Mouse (Mus musculus): ENCODE data around the gene Slc19a1. TPM values are rescaled to one million over a fixed set of nuclear protein-coding genes. Genes with fewer than 3 reads are reported as not detected.

Slc19a1 gene
- polyA plus RNA-seq, 1 experiment from 2014 or later = 37.9 TPM

- 95% methylated on average over 2 of the region's 2 CpGs for WGBS
- H3K27ac ChIP-seq (replicated peaks) = no peak overlapping the region
- no peak overlapping the region for H3K4me2 ChIP-seq
- no peak overlapping the region for H3K4me3 ChIP-seq (replicated peaks)
- peaks cover 4% of the 10 kb centered on the region; the same call in 1 of the 2 replicates for H3K4me1 ChIP-seq
- no peaks in the 10 kb centered on the region for H3K27me3 ChIP-seq (replicated peaks)
- no peak overlapping the region for H3K9ac ChIP-seq (replicated peaks)
- no peak for ATAC-seq (ENCODE audit: low FRiP score)
- no peaks in the 10 kb centered on the region for H3K9me3 ChIP-seq (replicated peaks)
- H3K36me3 ChIP-seq = no peaks in the 10 kb centered on the region
Measured at GRCm38 (mm10) chr10:77098619-77099018, 66.6 kb downstream of the Slc19a1 start.

DNA sequence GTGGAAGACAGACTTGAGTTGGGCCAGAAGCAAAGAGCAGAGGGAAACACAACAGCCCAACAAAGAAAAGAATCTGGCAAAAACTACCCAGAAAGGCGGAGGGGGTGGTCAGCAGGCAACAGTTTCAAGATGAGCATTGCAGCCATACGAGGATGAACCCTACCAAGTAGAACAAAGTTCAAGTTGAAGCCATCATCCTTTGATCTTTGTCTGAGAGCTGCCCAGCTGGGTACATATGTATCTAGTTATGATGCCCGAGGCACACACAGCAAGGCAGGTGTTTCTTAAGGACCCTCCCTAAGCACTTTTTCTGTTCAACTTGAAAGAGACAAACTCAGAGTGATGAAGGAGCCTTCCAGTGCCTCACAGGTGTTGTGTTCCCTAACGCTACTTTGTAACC lies 67.7 kb downstream of the Slc19a1 start:
- Histone ChIP-seq H3K4me3 (replicated peaks) (no peak overlapping the region), H3K27ac (replicated peaks) (no peak overlapping the region), H3K27me3 (replicated peaks) (no peaks in the 10 kb centered on the region), H3K4me1 (peaks cover 4% of the 10 kb centered on the region; the same call in 1 of the 2 replicates), H3K36me3 (no peaks in the 10 kb centered on the region), H3K9me3 (replicated peaks) (no peaks in the 10 kb centered on the region), H3K9ac (replicated peaks) (no peak overlapping the region), H3K4me2 (no peak overlapping the region)
- WGBS = 93% methylated on average over 4 of the region's 4 CpGs
- ATAC-seq (ENCODE audit: low FRiP score) = no peak

DNA sequence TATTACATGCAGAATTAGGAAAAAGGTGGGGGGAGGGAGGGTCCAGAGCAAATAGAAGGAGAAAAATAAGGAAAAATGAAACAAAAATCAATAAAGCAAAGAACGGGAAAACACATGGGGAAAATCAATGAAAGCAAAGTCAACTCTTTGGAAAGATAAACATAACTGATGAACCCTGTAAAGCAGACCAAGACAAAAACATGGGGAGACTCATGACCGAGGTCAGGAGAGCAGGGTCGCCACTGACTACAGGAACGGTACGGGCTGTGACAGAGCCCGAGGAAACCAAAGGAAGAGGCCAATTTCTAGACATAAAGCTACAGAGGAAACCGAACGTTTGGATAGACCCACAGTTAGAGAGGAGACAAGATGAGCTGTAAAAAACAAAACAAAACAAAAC lies 71.6 kb downstream of the Slc19a1 start:
- WGBS = 73% methylated on average over 8 of the region's 8 CpGs
- no peaks in the 10 kb centered on the region for H3K27me3 ChIP-seq (replicated peaks)
- no peaks in the 10 kb centered on the region for H3K36me3 ChIP-seq
- H3K4me2 ChIP-seq = no peak overlapping the region
- H3K9ac ChIP-seq (replicated peaks) = no peak overlapping the region
- H3K4me1 ChIP-seq = no peaks in the 10 kb centered on the region
- no peak overlapping the region for H3K4me3 ChIP-seq (replicated peaks)
- no peak for ATAC-seq (ENCODE audit: low FRiP score)
- H3K27ac ChIP-seq (replicated peaks) = no peak overlapping the region
- no peaks in the 10 kb centered on the region for H3K9me3 ChIP-seq (replicated peaks)

GRCm38 (mm10) chr10:77104327-77104726 lies 72.3 kb downstream of the Slc19a1 start:
- ATAC-seq (ENCODE audit: low FRiP score) = no peak
- Histone ChIP-seq H3K9ac (replicated peaks) (no peak overlapping the region), H3K4me1 (no peaks in the 10 kb centered on the region), H3K4me3 (replicated peaks) (no peak overlapping the region), H3K36me3 (no peaks in the 10 kb centered on the region), H3K27ac (replicated peaks) (no peak overlapping the region), H3K4me2 (no peak overlapping the region), H3K9me3 (replicated peaks) (no peaks in the 10 kb centered on the region), H3K27me3 (replicated peaks) (no peaks in the 10 kb centered on the region)

DNA sequence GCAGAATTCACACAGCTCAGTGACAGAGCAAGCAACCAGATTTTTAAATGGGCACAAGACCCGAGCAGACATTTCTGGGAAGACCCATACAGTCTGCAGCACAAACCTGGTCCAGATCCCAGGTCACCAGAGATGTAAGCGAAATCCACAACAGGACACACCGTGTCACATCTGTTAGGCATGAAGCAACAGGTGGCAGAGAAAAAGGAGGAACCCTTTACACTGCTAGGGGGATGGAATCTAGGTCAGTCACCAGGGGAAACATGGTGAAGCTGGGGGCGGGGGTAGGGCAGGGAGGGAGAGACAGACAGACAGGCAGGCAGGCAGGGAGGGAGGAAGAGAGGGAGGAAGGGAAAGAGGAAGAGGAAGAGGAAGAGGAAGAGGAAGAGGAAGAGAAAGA lies 76.1 kb downstream of the Slc19a1 start:
- Histone ChIP-seq H3K4me3 (replicated peaks) (no peak overlapping the region), H3K27me3 (replicated peaks) (no peaks in the 10 kb centered on the region), H3K9ac (replicated peaks) (no peak overlapping the region), H3K4me2 (no peak overlapping the region), H3K36me3 (no peaks in the 10 kb centered on the region), H3K27ac (replicated peaks) (no peak overlapping the region), H3K4me1 (no peaks in the 10 kb centered on the region), H3K9me3 (replicated peaks) (no peaks in the 10 kb centered on the region)
- ATAC-seq (ENCODE audit: low FRiP score) = no peak
- 98% methylated on average over 4 of the region's 4 CpGs for WGBS

DNA sequence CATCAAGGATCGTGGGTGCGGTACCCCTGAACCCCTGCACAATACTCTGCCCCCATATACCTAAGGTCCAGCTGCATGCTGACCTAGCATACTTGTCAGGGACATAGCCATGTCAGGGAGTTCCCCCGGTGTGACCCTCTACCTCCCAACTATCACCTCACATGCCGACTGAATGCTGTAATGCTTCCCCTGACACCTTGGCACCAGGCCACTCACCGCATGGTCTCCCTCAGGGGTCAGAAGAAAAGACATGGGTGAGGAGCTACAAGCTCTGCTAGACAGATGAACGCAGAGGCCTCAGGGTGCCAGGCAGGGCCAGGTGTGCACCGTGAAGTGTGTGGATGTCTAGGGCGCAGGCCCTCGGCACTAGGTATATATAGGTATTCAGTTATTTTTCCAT lies 78.0 kb downstream of the Slc19a1 start:
- Histone ChIP-seq H3K27ac (replicated peaks) (no peak overlapping the region), H3K4me1 (no peaks in the 10 kb centered on the region; the same call in 1 of the 2 replicates), H3K27me3 (replicated peaks) (no peaks in the 10 kb centered on the region), H3K4me2 (no peak overlapping the region), H3K4me3 (replicated peaks) (no peak overlapping the region), H3K36me3 (no peaks in the 10 kb centered on the region), H3K9me3 (replicated peaks) (no peaks in the 10 kb centered on the region), H3K9ac (replicated peaks) (no peak overlapping the region)
- no peak for ATAC-seq (ENCODE audit: low FRiP score)
- 88% methylated on average over 9 of the region's 9 CpGs for WGBS

Other genes starting within 250 kb of the Slc19a1 start
- 98.8 and 103 TPM in 2 replicates for gene Pcbp3, start 70.4 kb upstream of the Slc19a1 start, polyA plus RNA-seq (2015; fragmentation: Nextera tagmentation; extraction: Ambion mirVana)
- gene Col18a1, start 134.3 kb downstream of the Slc19a1 start, polyA plus RNA-seq (2015; fragmentation: Nextera tagmentation; extraction: Ambion mirVana) = 37.5 and 48.2 TPM in 2 replicates
- gene Pofut2, start 227.0 kb downstream of the Slc19a1 start, polyA plus RNA-seq (2015; fragmentation: Nextera tagmentation; extraction: Ambion mirVana) = 57.5 and 63.9 TPM in 2 replicates

Data from neural tube, embryonic 15.5 days (tissue).